Mouse (Mus musculus): ENCODE measurements at regions not wholly inside any gene's neighbourhood (a gene's known extent, or its start where the extent isn't known, plus 50 kb on each side); places are given as distances from the start of the nearest gene placed in this dataset.

DNA sequence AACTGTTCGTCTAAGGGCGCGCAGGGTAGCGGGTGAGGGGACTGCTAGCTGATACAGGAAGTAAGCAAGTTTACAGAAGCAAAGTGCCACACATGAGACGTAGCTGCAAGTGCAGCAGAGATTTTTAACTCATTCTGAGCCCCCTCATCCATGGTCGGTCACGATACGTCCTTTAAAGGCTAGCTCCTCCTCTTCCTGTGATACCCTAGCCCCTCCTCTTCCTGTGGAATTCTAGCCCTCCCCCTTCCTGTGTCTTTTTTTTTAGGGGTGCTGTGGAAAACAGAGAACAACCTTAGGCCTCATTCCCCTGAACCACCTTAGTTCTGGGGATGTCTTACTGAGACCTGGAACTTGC is 218.0 kb upstream of the Hs6st1 start:
- Histone ChIP-seq H3K27ac (ENCODE audit: low read depth, low read length) (no peak overlapping the region), H3K4me3 (ENCODE audit: low read depth, low read length) (no peak overlapping the region), H3K9ac (ENCODE audit: low read depth, low read length) (no peak overlapping the region), H3K4me1 (replicated peaks; ENCODE audit: control insufficient read depth, insufficient read depth, low read length) (no peaks in the 10 kb centered on the region), H3K27me3 (ENCODE audit: control insufficient read depth, insufficient read depth, low read length) (no peaks in the 10 kb centered on the region), H3K36me3 (ENCODE audit: control insufficient read depth, insufficient read depth, low read length) (no peaks in the 10 kb centered on the region), H3K4me2 (replicated peaks; ENCODE audit: low read depth, low read length) (no peak overlapping the region), H3K9me3 (ENCODE audit: control insufficient read depth, low read length) (no peaks in the 10 kb centered on the region)
- no peak for DNase-seq (ENCODE audit: low spot score)
- ATAC-seq (ENCODE audit: low FRiP score), result no peak
- WGBS, result 90% methylated on average over 8 of the region's 8 CpGs

DNA sequence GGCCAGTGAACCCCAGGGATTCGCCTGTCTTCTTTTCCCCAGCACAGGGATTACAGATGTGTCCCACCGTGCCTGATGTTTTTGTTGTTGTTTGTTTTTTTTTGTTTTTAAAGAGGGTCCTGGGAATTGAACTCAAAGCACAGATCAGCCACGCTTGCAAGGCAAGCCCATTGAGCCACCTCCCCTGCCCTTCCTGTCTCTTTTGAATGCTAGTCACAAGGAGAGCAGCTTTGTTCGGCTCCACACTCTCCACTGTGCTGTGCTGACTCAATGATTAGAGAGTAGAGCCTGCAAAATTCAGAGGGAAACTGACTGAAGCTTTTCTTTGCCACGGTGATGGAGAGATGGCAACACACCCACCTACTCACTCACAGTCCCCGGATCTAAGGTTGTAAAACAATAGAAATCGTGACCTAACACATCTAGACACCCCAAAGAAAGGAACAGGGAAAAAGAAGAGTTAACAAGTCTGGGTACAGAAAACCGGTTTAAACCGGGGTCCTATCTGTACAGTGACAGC is 217.6 kb upstream of the Hs6st1 start:
- DNase-seq (ENCODE audit: low spot score) (no peak), ATAC-seq (ENCODE audit: low FRiP score) (no peak)
- Histone ChIP-seq H3K4me1 (replicated peaks; ENCODE audit: control insufficient read depth, insufficient read depth, low read length) (no peaks in the 10 kb centered on the region), H3K4me3 (ENCODE audit: low read depth, low read length) (no peak overlapping the region), H3K27me3 (ENCODE audit: control insufficient read depth, insufficient read depth, low read length) (no peaks in the 10 kb centered on the region), H3K4me2 (replicated peaks; ENCODE audit: low read depth, low read length) (no peak overlapping the region), H3K9ac (ENCODE audit: low read depth, low read length) (no peak overlapping the region), H3K36me3 (ENCODE audit: control insufficient read depth, insufficient read depth, low read length) (no peaks in the 10 kb centered on the region), H3K9me3 (ENCODE audit: control insufficient read depth, low read length) (no peaks in the 10 kb centered on the region), H3K27ac (ENCODE audit: low read depth, low read length) (no peak overlapping the region)
- WGBS, result 65% methylated on average over 9 of the region's 9 CpGs

DNA sequence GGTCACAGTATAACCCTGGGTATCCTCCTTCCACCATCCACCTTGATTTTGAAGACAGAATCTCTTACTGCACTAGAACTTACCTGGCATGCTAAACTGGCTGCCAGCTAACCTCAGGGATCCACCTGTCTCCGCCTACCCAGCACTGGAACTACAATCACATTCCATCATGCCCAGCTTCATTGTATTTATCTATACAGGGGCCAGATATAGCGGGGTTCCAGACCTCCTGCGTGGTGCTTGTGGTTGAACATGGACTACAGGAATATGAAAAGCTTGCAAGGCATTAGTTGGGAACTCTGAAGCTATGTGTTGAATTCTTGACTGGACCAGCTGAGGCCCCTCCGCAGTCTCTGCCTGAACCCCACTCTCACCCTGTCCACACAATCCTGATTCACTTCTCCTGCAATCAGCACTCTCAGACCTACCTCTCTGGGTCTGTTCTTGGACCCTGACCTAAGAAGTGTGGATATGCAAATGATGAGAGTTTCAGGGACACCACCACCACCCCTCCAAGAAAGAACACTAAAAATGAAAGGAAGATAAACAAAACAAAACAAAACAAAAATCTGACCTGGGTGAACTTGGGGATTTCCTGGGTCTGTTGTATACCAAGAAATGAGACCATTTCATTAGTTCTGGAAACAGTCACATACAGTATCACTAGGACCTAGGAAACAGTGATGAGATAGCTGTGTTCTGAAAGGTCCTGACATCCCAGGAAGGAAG is 216.4 kb upstream of the Hs6st1 start:
- H3K36me3 ChIP-seq (ENCODE audit: control insufficient read depth, insufficient read depth, low read length), result no peaks in the 10 kb centered on the region
- no peaks in the 10 kb centered on the region for H3K27me3 ChIP-seq (ENCODE audit: control insufficient read depth, insufficient read depth, low read length)
- H3K4me3 ChIP-seq (ENCODE audit: low read depth, low read length), result no peak overlapping the region
- H3K4me2 ChIP-seq (replicated peaks; ENCODE audit: low read depth, low read length), result no peak overlapping the region
- no peaks in the 10 kb centered on the region for H3K9me3 ChIP-seq (ENCODE audit: control insufficient read depth, low read length)
- DNase-seq (ENCODE audit: low spot score) (no peak), ATAC-seq (ENCODE audit: low FRiP score) (no peak)
- H3K27ac ChIP-seq (ENCODE audit: low read depth, low read length), result no peak overlapping the region
- 89% methylated on average over 4 of the region's 4 CpGs for WGBS
- no peak overlapping the region for H3K9ac ChIP-seq (ENCODE audit: low read depth, low read length)
- no peaks in the 10 kb centered on the region for H3K4me1 ChIP-seq (replicated peaks; ENCODE audit: control insufficient read depth, insufficient read depth, low read length)

DNA sequence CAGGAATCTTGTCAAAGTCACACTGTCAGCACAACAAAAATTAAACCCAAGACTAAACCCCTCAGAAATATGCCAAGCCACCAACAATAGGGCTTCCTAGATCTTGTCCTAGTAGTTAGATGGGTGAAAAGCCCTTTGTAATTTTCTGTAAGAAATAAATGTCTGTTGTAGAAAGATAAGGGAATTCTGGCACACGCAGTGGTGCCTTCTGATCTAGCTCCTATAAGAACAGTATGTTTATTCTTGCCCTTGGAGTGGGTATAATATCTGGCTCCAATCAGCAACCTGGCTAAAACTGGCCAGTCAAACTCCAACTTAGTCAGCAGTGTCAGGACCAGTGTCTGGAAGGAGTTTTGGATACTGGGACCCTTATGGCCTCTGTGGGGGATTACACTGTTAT is 215.2 kb upstream of the Hs6st1 start:
- Histone ChIP-seq H3K27ac (ENCODE audit: low read depth, low read length) (no peak overlapping the region), H3K9me3 (ENCODE audit: control insufficient read depth, low read length) (no peaks in the 10 kb centered on the region), H3K9ac (ENCODE audit: low read depth, low read length) (no peak overlapping the region), H3K27me3 (ENCODE audit: control insufficient read depth, insufficient read depth, low read length) (no peaks in the 10 kb centered on the region), H3K36me3 (ENCODE audit: control insufficient read depth, insufficient read depth, low read length) (no peaks in the 10 kb centered on the region), H3K4me1 (replicated peaks; ENCODE audit: control insufficient read depth, insufficient read depth, low read length) (no peaks in the 10 kb centered on the region), H3K4me3 (ENCODE audit: low read depth, low read length) (no peak overlapping the region), H3K4me2 (replicated peaks; ENCODE audit: low read depth, low read length) (no peak overlapping the region)
- ATAC-seq (ENCODE audit: low FRiP score), result no peak
- WGBS, result 93% methylated on average over 1 of the region's 1 CpGs
- DNase-seq (ENCODE audit: low spot score), result no peak

DNA sequence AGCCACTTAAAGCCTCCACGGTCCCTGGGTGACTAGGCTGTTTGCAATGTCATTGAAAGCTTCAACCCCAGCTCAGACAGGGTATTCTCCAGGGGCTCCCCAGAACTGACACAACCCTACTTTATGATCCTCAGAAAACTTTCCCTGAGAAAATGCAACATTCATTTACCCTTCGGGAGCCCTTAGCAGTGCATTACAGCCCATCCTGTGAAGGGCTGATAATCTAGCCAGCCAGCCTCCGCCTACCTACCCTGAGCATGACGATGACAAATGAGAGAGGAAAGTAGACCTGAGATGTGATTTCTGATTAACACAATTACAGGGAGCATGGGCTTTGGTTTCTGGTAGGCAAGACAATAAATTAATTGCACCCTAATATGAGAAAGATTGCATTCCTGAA is 212.6 kb upstream of the Hs6st1 start:
- Histone ChIP-seq H3K27ac (ENCODE audit: low read depth, low read length) (no peak overlapping the region), H3K4me2 (replicated peaks; ENCODE audit: low read depth, low read length) (no peak overlapping the region), H3K36me3 (ENCODE audit: control insufficient read depth, insufficient read depth, low read length) (no peaks in the 10 kb centered on the region), H3K4me3 (ENCODE audit: low read depth, low read length) (no peak overlapping the region), H3K27me3 (ENCODE audit: control insufficient read depth, insufficient read depth, low read length) (no peaks in the 10 kb centered on the region), H3K4me1 (replicated peaks; ENCODE audit: control insufficient read depth, insufficient read depth, low read length) (no peaks in the 10 kb centered on the region), H3K9me3 (ENCODE audit: control insufficient read depth, low read length) (no peaks in the 10 kb centered on the region), H3K9ac (ENCODE audit: low read depth, low read length) (no peak overlapping the region)
- ATAC-seq (ENCODE audit: low FRiP score) (no peak), DNase-seq (ENCODE audit: low spot score) (no peak)
- 85% methylated on average over 4 of the region's 4 CpGs for WGBS

DNA sequence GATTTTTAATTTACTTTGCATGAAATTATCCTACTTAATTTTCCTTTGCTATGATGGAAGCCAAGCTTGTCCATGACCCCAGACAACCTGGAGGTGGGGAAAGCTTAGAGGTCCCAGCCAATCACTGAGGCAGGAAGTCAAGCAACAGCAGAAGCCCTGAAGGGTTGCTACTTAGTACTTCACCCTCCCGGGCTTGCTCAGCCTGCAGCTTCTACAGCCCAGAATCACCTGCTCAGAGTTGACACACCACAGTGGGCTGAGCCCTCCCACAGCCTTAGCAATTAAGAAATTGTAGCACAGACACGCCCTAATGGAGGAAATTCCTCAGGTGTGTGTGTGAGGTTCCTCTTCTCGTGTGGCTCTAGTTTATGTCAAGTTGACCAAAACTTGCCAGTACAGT is 209.9 kb upstream of the Hs6st1 start:
- ATAC-seq (ENCODE audit: low FRiP score), result no peak
- no peaks in the 10 kb centered on the region for H3K9me3 ChIP-seq (ENCODE audit: control insufficient read depth, low read length)
- no peaks in the 10 kb centered on the region for H3K36me3 ChIP-seq (ENCODE audit: control insufficient read depth, insufficient read depth, low read length)
- WGBS, result 79% methylated on average over 3 of the region's 3 CpGs
- no peak overlapping the region for H3K9ac ChIP-seq (ENCODE audit: low read depth, low read length)
- no peaks in the 10 kb centered on the region for H3K4me1 ChIP-seq (replicated peaks; ENCODE audit: control insufficient read depth, insufficient read depth, low read length)
- H3K27ac ChIP-seq (ENCODE audit: low read depth, low read length), result no peak overlapping the region
- no peak for DNase-seq (ENCODE audit: low spot score)
- no peaks in the 10 kb centered on the region for H3K27me3 ChIP-seq (ENCODE audit: control insufficient read depth, insufficient read depth, low read length)
- H3K4me2 ChIP-seq (replicated peaks; ENCODE audit: low read depth, low read length), result no peak overlapping the region
- H3K4me3 ChIP-seq (ENCODE audit: low read depth, low read length), result no peak overlapping the region

DNA sequence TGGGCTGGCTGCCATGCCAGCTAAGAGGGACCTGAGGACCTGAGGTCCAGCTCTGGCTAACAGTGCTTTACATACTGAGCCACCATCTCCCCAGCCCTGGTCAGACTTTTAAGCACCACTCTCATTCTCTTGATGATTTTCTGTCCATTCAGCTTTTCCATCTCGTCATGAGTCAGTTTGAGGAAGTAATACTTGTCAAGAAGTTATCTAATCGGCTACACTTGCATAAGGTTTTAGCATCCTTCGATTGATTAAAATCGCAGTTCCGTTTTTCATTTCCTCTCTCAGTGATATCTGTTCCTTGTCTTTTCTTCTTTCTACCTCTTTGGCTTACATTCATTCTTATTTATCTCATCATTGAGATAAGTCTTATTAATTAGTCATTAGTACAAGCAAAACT is 207.4 kb upstream of the Hs6st1 start:
- ATAC-seq (ENCODE audit: low FRiP score), result no peak
- DNase-seq (ENCODE audit: low spot score), result no peak
- no peak overlapping the region for H3K9ac ChIP-seq (ENCODE audit: low read depth, low read length)
- H3K27ac ChIP-seq (ENCODE audit: low read depth, low read length), result no peak overlapping the region
- H3K4me1 ChIP-seq (replicated peaks; ENCODE audit: control insufficient read depth, insufficient read depth, low read length), result no peaks in the 10 kb centered on the region
- no peaks in the 10 kb centered on the region for H3K27me3 ChIP-seq (ENCODE audit: control insufficient read depth, insufficient read depth, low read length)
- 92% methylated on average over 5 of the region's 5 CpGs for whole genome bisulfite sequencing
- no peak overlapping the region for H3K4me3 ChIP-seq (ENCODE audit: low read depth, low read length)
- H3K36me3 ChIP-seq (ENCODE audit: control insufficient read depth, insufficient read depth, low read length), result no peaks in the 10 kb centered on the region
- H3K4me2 ChIP-seq (replicated peaks; ENCODE audit: low read depth, low read length), result no peak overlapping the region
- no peaks in the 10 kb centered on the region for H3K9me3 ChIP-seq (ENCODE audit: control insufficient read depth, low read length)

DNA sequence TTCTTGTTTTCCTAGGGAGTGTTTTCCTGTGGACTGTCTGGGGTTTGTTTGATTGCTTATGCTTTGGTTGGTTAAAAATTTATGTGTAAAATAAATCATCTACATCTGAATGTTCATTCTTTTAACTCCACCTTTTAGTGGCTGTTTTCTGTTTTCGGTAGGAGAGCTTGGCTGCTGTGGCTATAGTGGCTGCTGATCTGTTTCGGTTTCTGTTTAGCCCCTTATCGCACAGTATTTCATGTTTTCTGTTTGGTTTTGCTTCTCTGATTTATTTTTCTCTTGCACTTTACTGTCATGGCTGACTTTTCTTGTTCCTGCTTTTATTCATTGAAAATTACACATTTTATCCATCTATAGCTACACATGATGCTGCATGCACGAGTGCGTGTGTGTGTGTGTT is 206.0 kb upstream of the Hs6st1 start:
- Histone ChIP-seq H3K9me3 (ENCODE audit: control insufficient read depth, low read length) (no peaks in the 10 kb centered on the region), H3K27me3 (ENCODE audit: control insufficient read depth, insufficient read depth, low read length) (no peaks in the 10 kb centered on the region), H3K4me1 (replicated peaks; ENCODE audit: control insufficient read depth, insufficient read depth, low read length) (no peaks in the 10 kb centered on the region), H3K36me3 (ENCODE audit: control insufficient read depth, insufficient read depth, low read length) (no peaks in the 10 kb centered on the region), H3K9ac (ENCODE audit: low read depth, low read length) (no peak overlapping the region), H3K4me2 (replicated peaks; ENCODE audit: low read depth, low read length) (no peak overlapping the region), H3K4me3 (ENCODE audit: low read depth, low read length) (no peak overlapping the region), H3K27ac (ENCODE audit: low read depth, low read length) (no peak overlapping the region)
- WGBS, result 93% methylated on average over 5 of the region's 5 CpGs
- DNase-seq (ENCODE audit: low spot score) (no peak), ATAC-seq (ENCODE audit: low FRiP score) (no peak)

DNA sequence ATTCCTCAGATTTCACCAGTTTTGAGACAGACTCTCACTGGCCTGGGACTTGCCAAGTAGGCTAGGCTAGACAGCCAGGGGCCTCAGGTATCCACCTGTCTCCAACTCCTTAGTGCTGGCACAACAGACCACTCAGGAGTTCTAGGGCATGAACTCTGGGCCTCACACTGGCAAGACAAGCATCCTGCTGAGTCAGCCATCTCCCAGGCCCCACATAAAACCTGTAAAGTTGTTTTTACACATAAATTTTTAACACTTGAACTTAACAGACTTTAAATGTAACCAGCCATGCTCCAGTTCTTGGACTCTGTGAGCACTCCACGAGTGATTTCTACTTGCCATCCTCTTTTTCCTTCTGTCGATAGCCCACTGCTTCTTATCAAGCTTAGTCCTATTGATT is 205.5 kb upstream of the Hs6st1 start:
- no peak for ATAC-seq (ENCODE audit: low FRiP score)
- DNase-seq (ENCODE audit: low spot score), result no peak
- no peaks in the 10 kb centered on the region for H3K4me1 ChIP-seq (replicated peaks; ENCODE audit: control insufficient read depth, insufficient read depth, low read length)
- no peaks in the 10 kb centered on the region for H3K36me3 ChIP-seq (ENCODE audit: control insufficient read depth, insufficient read depth, low read length)
- no peak overlapping the region for H3K9ac ChIP-seq (ENCODE audit: low read depth, low read length)
- no peaks in the 10 kb centered on the region for H3K27me3 ChIP-seq (ENCODE audit: control insufficient read depth, insufficient read depth, low read length)
- H3K4me2 ChIP-seq (replicated peaks; ENCODE audit: low read depth, low read length), result no peak overlapping the region
- H3K27ac ChIP-seq (ENCODE audit: low read depth, low read length), result no peak overlapping the region
- WGBS, result 77% methylated on average over 2 of the region's 2 CpGs
- H3K4me3 ChIP-seq (ENCODE audit: low read depth, low read length), result no peak overlapping the region
- H3K9me3 ChIP-seq (ENCODE audit: control insufficient read depth, low read length), result no peaks in the 10 kb centered on the region
